Mouse (Mus musculus) c-Kit-negative CD71-positive TER-119-positive erythroid progenitor cells, embryonic 14.5 days (primary cell): ENCODE results near the gene Zfp36l2.

Experiments used
- DNase-seq: peaks from one replicate; pipeline ENCODE4 v3.0.0-alpha.2; 2013; ENCODE audit warnings: low read depth, low spot score

Gene Zfp36l2

DNA sequence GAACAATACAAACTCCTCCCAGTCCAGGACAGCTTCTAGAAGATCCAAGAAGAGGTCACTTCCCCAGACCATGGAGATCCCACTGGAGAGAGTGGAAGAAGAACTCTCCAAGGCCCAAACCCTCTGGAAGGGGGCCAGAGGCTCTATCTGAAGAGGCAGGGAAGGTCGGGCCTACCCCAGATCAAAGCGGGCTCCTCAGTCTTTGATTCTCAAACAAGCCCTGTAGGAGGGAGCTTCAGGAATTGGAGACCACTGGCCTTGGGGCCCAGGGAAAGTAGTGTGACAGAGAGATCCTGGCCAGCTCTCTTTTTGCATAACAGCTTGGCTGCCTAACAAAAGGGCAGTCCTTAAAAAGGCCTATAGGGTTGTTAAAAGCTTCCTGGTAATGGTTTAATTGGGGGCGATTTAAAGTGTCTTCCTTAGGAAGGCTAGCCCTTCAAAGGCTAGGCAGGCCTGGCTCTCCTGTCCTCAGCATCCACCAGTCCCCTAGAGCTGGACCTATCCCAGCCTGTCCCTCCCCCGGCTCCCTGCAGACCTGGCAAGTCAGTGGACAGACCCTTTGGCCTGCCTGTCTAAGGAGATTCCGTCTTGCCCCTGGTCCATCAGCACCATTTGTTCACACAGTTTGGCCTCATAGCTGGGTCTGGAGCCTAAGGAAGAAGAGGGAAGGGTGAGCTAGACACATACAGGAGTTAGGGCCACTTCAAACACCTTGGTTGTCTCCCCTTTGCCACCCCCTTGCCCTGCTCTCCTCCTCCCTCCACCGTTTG is 35.4 kb downstream of the Zfp36l2 start:
- DNase-seq: no peak

- no peak for DNase-seq
These were observed 36.4 kb downstream of the Zfp36l2 start for GRCm38 (mm10) chr17:84151306-84151705.

GRCm38 (mm10) chr17:84150291-84150690 is 37.5 kb downstream of the Zfp36l2 start:
- no peak for DNase-seq

GRCm38 (mm10) chr17:84149566-84149965 is 38.2 kb downstream of the Zfp36l2 start:
- DNase-seq: no peak

GRCm38 (mm10) chr17:84148499-84149484 is 39.0 kb downstream of the Zfp36l2 start:
- DNase-seq: peak; percentile 48

DNA sequence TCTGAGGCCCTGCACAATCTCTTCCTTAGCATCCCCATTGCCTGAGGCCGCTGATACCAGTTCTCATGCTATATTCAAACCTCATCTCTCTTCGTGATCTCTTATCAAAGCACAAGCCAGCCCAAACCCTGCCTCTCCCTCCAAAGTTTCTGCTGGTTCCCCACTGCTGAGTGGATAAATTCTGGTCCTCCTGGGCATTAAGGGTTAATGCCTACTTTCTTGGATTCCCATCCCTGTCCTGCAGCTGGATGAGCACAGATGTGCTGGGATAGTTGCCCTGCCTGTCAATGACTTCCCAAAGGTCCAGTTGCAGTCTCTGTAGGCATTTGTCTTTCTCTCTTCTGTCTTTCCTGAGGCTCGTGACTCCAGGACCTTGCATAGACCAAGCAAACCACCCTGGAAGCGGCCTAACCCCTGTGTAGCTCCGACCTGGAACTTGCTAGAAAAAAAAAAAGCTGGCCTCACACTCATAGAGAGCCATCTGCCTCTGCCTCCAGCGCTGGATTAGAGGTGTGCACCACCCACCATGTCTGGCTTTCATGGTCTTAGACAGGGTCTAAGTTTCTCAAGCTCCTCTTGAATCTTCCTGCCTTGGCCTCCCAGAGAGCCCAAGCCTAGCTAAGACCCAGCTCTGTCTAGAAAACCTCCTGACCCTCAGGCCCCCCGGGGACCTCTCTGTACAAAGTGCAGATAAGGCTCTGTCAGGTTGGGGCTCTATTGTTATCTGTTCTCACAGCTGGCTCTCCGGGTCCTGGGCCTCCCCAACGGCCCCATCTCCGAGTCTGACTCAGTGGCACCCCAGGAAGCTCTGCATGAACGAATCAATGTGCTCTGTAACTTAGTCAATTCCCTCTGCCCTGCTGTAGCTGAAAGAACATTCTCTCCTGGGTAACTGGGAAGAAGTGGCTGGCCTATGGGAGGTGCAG is 40.3 kb downstream of the Zfp36l2 start:
- DNase-seq: peak; percentile 64

DNA sequence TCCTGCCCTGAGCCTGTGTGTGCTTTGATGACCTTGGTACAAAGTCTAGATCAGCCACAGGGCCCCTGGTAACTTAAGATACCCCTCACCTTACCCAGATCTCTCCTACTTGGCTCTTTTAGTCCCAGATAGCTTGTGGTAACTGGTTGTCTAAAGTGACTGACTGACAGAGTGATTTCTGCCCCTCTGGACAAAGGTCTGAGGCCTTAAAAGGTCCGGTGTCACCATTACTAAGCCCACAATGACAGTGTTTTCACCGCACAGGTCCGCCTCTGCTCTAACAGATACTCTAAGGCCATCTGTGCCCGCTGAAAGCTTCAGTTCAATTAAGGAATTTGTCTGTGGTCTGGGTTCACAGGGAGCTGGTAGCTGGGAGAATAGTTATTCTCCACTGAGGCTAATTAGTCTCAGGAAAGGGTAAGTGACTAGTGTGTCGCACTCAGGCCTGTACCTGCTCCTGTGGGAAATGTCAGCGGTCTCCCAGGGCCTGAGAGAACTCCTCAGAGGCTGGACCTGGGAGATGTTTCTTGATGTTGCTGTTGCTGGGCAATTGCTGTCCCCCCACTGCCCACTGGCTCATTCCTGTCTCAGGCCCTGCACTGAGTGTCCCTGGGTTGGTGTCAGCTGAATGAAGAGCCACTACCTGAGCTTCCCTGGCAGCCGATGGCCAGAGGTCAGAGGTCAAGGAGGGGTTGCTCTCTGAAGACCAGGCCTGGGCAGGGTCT is 41.1 kb downstream of the Zfp36l2 start:
- peak; percentile 29 for DNase-seq

DNA sequence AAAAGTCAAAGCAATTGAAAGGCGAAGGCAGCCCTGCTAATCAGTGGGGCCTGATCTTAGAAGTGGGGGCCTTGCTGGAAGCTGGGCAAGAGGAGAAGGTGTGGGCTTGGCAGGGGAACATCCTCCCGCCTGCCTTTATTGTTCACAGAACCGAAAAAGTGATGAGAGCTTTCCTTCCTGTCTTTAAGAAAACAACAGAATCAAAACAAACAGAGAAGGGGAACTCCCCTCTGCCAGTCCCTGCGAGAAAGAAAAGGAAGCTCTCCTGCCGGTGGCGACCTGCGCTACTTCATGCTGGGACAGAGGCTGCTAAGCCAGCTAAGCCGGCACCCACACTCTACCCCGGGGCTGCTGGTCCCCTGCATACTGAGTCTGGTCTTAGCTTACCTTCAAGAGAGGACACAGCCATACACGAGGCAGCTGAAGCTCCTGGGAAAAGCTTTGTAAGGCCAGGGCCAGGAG is 41.9 kb downstream of the Zfp36l2 start:
- DNase-seq: no peak

DNA sequence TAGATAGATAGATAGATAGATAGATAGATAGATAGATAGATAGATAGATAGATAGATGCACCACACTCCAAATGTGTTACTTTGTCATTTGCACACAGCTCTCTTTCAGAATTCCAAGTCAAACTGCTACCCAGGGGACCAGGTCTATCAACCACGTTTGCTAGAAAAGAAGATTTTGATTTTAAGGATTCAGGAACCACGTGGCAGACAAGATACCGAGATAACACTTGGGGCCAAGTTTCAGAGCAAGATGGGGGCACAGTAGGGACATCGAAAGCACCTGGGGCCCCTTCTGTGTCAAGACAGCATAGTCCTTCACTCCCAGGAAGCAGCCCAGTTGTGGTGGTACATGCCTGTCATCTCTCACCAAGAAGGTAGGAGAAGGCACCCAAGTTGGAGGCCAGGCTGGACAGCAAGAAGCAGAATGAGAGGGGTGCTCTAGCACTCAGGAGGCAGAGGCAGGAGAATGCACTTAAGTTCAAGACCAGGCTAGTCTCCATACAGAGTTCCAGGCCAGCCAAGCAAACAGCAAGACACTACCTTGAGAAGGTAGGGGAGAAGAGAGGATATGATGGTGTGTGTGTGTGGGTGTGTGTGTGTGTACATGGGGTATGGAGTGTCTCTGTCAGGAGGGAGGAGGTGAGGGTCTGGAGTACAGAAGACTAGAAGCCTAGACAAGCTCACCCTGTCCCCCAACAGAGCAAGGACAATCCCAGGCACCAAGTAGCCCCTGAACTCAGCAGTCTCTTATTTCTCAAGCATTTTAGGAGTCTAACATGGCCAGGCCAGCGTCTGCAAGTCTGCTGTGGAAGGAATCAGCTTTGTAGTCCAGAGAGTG is 42.8 kb downstream of the Zfp36l2 start:
- no peak for DNase-seq

DNA sequence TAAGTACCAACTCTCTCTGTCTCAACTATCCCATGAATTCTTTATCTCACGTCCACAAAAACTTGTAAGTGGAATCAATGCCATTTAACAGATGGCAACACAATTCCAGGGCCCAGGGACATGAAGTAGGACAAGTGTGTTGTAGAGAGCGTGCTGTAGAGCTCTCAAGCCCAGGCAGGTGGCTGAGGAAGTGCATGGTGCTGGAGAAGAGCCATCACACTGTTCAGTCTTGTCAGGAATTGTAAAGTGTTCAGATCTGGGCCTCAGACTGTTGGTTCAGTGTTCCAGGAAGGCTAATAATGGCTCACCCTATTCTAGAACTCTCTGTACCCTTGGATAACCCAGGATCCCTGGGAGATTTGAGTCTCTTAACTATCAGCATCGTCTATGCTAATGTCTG is 43.6 kb downstream of the Zfp36l2 start:
- no peak for DNase-seq

DNA sequence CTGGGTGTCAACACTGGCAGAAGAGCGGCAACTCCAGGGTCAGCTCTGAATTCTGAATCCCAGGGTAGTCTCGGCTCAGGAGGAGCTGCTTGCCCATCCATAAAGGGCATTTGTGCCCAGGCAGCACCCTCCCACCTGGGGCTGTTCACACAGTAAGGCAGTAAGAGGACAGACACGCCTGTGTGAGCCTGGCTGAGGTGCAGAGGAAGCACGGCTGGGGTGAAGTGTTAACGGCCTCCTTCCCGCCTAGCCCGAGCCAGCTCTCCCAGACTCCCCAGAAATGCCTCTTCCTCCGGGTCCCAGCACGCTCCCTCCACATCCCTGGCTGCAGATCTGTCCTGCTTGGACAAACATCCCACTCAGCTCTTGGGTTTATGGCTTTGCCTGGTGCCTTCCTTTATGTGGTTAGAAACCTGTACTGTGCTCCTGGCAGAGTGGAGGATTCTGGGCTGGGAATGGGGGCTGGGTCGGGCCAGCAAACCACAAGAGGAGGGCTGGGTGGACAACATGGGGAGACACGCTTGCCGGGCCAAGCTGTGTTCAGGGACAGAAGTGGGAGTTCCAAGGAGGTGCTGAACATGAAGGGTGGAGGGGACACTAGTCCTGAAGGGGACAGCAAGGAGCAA is 44.4 kb downstream of the Zfp36l2 start:
- DNase-seq: no peak

GRCm38 (mm10) chr17:84141691-84142090 is 46.1 kb downstream of the Zfp36l2 start:
- no peak for DNase-seq

- DNase-seq: no peak
These were observed 46.8 kb downstream of the Zfp36l2 start for GRCm38 (mm10) chr17:84140822-84141507.

DNA sequence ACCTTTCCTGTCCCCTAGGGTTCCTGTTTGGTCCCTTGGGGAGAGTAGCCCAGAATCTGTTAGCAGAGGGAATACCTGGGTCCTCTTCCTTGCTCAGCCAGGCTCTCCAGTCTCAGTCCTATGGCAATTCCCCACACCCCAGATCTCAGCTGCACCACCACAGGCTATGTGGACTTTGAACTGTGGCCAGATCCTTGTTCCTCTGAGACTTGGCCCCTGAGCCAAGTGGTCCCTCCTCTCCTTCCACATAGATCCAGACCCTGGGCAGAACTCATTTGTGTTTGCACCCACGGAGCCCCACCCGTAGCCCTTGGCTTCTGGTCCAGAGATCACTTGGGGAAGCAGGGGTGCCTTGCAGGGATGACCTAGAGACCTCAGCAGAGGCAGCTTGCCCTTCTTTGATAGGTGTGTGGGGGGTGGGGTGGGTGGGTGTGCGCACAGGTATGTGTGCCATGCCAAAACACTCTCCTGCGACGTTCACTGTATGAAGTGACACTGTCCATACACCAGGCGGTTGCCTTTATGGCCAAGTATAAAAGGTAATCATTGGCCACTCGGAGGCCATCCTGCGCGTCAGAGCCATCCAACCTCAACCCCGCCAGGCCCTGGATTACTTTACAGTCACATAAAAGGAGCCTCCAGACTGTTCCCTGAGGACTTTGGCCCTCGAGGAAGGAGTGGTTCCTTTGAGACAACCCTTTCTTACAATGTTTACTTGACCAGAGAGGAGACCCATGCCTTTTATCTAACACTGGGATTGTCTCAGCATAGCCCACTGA is 50.2 kb downstream of the Zfp36l2 start:
- no peak for DNase-seq

GRCm38 (mm10) chr17:84136669-84137392 is 50.9 kb downstream of the Zfp36l2 start:
- DNase-seq: no peak

DNA sequence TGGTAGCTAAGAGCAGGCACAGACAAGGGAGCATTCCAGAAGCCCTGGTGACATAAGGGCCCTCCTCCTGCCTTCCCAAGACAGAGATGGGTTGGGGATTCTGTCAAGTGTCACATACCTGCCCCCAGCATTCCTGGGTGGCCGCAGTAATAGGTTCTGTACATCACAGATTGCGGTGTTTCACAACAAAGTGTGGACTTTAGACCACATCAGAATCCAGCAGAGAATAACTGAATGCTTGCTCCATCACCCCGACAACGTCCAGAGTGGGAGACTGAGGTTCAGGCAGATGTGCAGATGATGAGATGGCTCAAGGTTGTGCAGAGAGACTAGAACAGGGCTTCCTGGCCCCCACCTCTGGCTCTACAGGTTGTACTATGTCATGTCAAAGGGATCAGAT is 51.5 kb downstream of the Zfp36l2 start:
- DNase-seq: no peak

- no peak for DNase-seq
These were observed 52.5 kb downstream of the Zfp36l2 start for GRCm38 (mm10) chr17:84135243-84135642.
